Mouse (Mus musculus) embryo, embryonic 10 days (tissue): ENCODE results near the gene Atxn7l1.
"Not testable (repeated sequence)": the region's sequence is repeated elsewhere in the genome, so short reads cannot be mapped to it uniquely, and the experiment has no call there.

Experiments
- DNase-seq: peaks from one replicate; pipeline ENCODE4 v3.0.0-alpha.2; 2015; ENCODE audit warnings: low spot score

Gene Atxn7l1

GRCm38 (mm10) chr12:33153131-33153530 is 5.6 kb downstream of the Atxn7l1 start:
- no peak for DNase-seq

DNA sequence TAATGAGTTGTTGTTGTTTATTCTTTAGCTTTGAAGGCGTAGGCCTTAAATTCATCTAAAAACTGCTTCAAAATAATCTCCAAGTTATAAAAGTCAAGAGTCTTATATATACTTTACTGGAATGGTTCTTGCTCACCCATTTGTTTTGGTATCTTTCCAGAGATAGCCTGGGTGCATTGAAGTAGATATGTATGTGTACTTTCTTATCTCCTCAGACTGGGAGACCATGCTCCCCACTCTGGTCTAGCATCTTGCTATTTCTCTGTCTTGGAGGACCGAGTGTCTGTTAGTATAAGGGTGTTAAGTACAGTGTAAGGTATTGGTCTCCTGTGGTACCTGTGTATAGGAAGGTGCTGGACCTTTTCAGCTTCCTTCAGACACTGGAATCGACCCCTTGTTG is 6.4 kb downstream of the Atxn7l1 start:
- no peak for DNase-seq

DNA sequence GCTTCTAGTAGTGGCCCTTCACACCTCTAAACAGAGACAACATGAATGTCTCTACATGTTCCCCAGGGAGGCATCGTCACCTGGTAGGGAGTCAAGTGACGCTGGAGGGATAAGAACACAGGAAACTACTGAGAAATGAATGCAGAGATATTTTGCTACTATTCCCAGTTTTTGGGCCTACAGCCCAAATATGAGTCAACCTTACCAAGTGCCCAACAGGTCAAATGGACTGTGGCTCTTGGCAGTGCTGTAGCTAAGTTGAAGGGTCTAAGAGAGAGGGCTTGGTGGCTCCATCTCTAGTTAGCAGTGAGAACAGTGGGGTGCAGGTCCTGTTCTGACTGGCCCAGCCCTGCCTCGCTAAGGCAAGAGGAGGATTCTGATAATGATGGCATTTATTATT is 7.2 kb downstream of the Atxn7l1 start:
- DNase-seq = no peak

DNA sequence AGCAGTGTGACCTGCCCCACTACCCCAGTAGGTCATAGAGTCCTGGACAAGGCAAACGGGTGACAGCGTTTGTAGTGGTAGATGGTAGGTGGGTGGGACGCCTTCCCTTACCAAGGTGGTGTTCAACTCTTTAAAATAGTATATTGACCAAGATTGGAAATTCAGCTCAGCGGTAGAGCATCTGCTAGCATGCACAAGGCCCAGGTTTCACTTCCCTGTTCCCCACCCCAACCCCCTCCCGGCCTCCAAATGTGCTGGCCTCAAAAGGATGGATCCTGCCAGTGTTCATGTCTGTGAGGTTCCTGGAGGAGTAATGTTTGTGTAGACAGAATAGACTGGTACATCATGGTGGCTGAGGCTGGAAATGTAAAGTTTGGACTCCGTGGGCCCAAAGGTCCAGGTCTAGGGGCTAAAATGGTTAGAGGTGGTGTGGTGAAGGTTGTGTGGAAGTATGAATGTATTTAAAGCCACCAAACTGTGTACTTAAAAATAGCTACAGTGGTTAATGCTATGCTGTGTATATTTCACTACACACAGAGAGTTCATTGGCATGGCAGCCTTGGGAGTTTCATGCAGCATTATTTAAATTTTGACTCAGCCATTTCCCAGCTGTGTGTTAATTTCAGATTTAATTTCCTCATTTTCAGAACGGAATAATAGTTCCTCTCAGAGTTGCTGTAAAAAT is 9.0 kb downstream of the Atxn7l1 start:
- DNase-seq = no peak

DNA sequence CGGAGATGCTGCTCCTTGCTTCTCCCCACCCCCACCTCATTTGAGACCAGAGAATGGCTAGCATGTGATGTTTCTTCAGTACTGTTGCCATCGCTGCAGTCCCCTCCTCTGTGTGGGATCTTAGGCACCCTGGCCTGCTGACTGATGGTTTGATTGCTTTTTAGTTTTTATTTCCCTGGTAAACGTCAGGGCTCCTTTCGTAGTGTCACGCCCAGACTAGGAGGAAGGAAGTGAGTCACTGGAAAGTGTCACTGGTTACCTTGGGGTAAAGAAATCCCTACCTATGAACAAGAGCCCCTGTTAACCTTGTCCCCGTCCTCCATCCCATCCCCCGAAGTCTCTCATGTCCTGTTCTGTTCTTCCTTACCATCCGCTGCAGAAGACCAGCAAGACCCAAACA is 10.8 kb downstream of the Atxn7l1 start:
- no peak for DNase-seq

DNA sequence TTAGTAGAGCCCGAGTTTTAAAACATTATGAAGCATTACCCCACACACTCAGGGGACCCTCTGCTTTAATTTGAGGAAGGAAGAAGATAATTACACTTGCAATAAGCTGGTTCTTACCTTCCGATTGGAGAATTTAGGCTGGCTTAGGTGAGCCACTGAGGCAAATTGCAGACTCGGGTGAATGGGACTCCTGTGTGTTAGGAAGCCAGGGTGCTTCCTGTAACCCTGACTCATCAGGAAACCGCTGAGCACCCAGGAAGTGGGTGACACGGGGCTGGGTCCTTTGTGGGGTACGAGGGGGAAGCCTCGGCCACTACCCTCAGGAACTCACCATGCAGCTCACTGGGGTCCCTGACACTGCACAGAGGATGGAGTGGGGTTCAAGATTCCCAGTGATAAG is 12.9 kb downstream of the Atxn7l1 start:
- no peak for DNase-seq

DNA sequence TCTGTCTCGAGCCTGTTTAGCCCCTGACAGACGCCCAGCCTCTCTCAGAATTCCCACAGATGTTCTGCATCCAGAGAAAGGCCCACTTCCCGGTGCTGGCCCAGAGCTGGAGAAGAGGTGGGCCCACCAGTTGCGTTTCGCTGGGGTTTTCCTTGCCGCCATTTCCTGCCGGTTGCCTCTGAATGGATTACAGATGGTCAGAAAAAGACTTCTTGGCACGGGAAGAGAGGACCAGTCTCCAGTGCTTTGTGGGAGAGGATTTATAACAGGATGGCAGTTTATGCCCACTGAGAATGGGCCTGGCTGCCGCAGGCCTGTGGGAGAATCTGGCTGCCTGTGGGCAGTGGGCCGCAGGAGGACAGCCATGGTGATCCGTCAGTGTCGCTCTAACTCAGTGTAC is 15.0 kb downstream of the Atxn7l1 start:
- DNase-seq = no peak

DNA sequence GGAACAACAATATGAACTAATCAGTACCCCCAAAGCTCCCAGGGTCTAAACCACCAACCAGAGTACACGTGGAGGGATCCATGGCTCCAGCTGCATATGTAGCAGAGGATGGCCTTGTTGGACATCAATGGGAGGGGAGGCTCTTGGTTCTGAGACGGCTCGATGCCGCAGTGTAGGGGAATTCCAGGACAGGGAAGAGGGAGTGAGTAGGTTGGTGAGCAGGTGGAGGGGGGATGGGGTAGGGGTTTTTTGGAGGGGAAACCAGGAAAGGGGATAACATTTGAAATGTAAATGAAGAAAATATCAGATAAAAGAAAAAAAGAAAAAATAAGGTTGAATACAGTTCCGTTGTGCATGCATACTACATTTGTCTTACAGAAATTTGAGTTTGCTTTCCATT is 16.5 kb downstream of the Atxn7l1 start:
- DNase-seq = not testable (repeated sequence)

GRCm38 (mm10) chr12:33166712-33167111 is 19.2 kb downstream of the Atxn7l1 start:
- no peak for DNase-seq

- DNase-seq = no peak
Measured at GRCm38 (mm10) chr12:33167545-33167944, 20.1 kb downstream of the Atxn7l1 start.

- no peak for DNase-seq
Measured at GRCm38 (mm10) chr12:33168491-33168890, 21.0 kb downstream of the Atxn7l1 start.

DNA sequence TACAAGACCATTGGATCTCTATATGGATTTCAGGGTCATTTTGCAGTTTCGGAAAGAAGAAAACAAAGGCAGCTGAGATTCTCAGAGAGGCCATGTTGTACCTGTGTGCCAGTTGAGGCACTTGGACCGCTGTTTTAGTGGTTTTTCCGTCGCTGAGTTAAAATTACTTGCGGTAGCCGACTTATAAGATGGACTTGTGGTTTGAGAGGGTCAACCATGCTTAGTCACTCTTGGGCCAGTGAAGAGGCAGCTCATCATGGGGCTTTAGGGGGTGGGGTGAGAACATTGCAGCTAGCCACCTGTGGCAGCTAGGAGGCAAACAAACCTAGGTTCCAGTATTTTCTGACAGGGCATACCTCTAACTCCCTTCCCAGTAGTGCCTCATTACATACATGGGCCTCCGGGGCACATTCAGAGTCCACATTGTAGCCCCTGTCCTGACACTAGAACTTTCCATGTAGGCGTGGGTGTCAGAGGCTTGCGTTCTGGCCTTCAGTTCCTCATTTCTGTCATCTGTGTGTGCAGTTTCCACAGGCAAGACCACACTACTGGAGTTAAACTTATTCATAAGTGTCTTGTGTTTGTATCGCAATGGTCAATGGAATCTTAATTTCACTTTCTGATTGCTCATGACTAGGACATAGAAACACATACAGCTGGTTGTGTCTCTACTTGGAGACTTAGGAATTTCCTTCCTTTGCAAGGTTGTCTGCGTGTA is 22.4 kb downstream of the Atxn7l1 start:
- DNase-seq = no peak

DNA sequence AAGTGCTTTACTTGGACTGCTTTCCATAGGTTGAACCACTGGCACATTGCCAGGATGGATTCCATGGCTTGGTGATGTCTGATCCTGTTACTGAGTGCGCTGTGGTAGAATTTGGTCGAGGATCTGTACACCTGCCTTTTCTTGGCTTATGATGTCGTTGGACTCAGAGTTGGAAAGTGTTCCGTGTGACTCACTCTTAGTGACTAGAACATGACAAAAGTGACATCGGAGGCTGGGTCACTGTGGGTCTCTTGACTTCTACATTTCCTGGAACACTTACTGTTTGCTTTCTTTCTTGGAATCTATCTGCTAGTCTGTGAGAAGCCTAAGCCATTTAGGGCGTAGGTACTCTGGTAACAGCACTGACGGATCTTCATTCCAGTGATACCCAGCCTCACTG is 23.3 kb downstream of the Atxn7l1 start:
- DNase-seq = no peak

DNA sequence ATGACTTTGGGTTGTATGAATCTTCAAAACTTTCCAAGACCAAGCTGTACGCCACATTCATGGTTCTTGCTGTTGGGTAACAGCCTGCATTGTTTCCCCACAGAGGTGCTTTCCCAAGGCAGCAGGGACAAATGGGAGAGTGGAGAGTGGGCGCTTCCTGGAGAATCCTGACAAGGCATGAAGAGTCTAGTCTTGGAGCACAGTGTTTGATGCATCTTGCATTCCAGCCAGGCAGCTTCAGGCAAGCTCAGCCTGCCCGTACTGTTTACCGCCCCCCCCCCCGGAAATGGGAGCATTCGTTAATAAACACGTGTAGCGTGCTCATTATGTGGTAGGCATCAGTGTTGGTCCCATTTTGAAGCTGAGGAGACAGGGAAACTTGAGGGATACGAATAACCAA is 25.4 kb downstream of the Atxn7l1 start:
- DNase-seq = no peak

DNA sequence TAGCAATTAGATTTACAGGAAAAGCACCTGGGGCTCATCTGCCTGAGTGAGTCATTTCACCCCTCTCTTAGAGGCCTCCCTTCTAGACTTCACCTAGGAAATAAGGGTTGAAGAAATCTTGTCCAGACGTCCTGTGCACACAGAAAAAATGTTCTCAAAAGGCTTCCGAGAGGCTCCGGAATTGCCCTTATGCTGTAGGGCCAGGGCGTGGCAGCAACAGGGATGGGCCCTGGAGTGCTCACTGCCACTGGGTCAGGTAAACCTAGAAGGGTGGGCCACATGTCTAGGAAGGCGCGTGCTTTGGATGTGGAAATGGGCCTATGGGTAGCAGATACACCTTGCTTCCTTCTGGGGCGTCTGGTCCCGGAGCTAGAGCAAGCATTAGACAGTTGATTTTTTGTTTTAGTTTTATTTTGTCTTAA is 26.2 kb downstream of the Atxn7l1 start:
- no peak for DNase-seq

DNA sequence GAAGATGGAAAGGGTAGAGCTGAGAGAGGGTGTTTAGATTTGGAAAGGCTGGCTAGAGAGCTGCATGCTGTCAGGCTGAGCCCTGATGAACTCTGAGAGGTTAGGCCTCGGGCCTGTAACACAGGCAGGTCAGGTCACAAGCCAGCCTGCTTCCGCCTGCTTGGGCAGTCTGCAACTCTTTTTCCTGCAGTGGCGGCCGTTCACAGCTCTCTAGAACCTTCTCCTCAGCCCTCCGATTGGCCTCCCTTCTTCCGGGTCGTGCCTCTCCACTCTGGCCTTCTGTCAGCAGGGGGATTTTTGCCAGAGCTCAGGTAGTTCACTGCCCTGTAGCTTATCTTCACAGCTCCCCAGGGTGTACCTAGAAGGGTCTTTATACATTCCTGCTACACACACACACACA is 26.7 kb downstream of the Atxn7l1 start:
- peak; percentile 21 for DNase-seq

DNA sequence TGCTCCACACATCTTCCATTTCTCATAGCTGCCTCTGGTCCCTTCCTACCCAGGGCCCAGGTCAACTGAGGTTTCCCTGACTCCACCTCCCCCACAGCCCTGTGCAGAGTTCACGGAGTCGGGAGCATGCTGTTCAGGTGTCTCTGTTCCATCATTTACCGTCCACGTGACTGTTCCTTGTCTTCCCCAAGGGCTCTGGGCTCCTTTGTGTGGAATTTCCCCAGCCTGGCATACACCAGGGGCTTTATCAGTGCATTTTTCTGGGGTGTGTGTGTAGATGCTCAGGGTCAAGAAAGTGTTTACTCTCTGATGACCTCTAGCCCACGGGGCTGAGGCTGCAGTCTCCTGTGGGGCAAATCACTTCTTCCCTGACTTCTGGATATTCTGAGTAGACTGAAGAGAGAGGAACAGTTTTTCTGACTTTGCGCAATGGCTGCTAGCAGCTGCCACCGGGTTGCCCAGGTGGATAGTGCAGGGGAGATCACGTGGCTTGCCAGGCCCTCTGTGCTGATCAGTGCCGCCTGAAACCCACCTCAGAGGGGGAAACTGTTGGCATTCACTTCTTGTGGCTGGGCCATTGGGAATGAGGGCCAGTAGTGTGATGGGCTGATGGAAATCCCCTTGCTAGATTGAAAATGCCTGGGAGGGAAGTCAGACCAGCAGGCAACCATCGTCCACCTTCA is 27.3 kb downstream of the Atxn7l1 start:
- DNase-seq = no peak

- DNase-seq = peak; percentile 69
Measured at GRCm38 (mm10) chr12:33175621-33176554, 28.4 kb downstream of the Atxn7l1 start.

DNA sequence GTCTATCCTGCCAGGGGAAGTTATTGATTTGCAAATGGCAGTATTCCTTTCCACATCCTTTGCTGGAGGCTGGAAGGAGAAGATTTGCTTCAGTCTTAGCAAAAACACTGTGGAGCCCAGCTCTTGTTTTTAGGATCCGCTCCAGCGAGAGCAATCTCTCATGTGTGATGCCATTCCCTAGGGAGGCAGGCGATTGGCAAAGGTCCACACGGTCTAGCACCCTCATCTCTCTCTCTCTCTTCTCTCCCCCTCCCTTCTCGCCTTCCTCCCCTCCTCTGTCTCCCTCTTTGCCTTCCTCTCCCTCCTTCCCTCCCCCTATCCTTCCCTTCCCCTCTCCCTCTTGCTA is 29.0 kb downstream of the Atxn7l1 start:
- DNase-seq = no peak

DNA sequence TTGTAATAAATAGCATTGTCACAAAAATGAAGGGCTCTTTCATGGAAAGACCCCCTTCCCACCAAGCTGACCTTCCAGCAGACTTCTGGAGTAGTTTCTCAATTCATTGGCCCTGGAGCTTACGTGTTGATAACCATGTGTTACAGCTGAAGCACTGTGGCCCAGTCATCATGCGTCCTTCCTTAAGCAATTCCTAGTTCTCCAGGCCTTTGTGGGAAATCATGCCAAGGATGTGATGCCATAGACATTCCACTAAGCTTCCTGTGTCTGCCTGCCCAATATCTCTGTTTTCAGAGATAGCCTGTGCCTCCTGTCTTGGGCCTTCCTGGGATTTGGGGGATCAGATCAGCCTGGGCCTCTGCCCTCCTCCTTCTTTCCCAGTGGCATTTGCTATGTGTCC is 32.9 kb downstream of the Atxn7l1 start:
- DNase-seq = no peak

GRCm38 (mm10) chr12:33181875-33182274 is 34.4 kb downstream of the Atxn7l1 start:
- DNase-seq = no peak

DNA sequence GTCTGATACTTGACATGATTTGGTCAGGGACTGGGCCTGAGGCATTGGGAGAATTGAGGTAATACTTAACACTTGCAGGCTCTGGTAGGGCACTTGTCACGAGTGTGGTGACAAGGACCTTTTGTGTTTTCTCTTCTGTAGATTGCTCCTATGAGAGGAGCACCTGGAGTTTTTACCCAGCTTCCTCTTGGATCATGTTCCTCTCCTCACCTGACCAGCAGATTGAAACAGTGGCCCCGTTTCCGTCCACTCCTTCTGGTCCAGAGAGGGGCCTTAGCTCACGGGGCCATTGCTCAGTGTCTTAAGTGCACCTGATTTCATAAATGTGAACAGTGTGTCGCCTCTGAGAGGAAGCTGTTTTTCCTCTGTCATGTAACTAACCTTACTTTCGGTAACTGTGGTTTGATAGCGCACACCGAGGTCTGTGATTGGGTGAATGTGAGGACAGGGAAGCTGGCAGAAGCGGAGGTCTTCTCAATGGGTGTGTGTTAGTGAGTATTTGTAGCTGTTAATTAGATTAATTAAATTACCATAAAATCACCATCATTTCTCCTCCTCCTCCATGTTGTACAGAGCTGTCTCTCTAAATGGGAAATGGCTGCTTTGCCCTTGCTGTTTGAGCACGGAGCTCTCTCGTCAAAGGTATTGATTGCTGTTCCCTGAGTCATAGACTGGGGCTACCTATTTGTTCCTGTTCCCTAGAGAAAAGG is 35.1 kb downstream of the Atxn7l1 start:
- DNase-seq = no peak
